Mouse (Mus musculus) adrenal gland, adult (tissue): Measurements from ENCODE around the gene Scn8a.

Experiments
- DNase-seq, 2 experiments: peaks; one replicate each; pipeline ENCODE4 v3.0.0; 2022 to 2023; ENCODE audit warnings: low spot score in 1 of 2; ENCODE audit not compliant: inconsistent age in 2 of 2

The Scn8a gene

DNA sequence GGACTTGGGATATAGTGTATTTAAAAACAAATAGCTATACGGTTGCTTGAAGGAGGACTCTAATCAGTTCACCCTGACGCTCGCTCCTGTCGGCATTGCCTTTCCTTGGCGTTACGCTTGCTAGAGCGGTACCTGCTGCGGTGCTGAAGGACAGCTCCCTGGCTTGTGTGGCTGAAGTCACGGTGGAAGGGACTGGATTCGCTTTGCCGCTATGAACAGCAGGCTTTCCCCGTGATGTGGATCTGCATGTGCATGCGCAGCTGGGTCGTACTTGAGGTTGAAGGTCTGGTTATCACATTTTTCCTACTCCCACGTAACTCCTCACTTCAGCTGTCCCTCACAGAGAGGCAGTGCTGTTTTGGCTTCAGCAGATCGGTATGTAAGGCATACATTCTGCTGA is 3.5 kb downstream of the Scn8a start:
- DNase-seq, result peak; percentile 81 to 92

DNA sequence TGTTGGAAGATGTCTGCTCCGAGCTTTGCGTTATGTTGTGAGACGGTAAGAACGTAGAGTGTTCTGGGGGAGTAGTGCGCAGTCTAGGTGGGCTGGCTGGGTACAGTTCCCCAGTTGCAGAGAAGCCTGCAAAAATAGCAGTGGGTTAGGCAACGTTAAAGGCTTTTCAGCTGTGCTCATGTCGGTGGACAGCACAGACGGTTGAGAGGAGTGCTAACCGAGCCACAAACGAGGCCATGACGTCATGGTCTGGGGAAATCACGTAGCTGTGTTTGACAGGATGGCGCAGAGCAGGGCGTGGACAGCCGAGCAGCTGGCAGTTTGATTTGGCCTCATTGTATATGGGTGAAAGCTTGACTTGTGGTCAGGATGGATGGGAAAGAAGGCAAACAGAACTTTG is 9.4 kb downstream of the Scn8a start:
- DNase-seq, result no peak

DNA sequence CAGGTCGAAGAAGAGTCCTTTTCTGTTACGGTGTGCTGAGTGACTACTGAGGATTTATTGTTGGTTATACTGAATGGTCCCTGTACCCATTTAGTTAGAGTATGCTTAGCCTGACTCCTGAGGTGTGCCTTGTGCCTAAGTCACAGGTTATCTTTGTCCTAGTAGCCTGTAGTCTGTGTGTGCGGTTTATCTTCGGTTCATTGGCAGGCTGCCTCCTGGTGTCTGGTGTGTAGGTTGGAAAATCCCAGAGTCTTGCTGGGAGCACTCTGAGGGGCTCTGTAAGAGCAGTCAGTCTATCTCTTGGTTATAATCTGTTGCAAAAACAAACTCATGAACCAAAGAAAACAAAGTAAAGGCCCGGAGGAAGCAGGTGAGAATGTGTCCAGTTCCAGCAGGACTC is 11.7 kb downstream of the Scn8a start:
- DNase-seq, result no peak

DNA sequence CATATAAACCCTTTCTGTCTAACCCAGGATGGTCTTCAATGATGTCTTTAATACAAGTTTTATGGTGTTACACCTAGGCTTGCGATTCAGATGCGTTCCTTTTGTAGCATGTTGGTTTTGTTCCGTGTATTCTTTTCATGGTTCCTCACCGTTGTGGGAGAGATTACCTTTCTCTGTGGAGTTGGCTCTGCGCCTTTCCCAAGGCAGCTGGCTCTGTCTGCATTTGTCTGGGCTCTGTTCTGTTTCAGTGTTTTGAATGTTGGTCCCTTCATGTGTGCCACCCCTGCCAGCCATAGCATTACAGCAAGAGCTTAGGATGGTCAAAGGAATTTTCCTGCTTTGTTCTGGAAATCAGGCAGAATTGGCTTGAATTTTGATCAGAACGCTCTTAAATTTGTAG is 14.8 kb downstream of the Scn8a start:
- no peak for DNase-seq

DNA sequence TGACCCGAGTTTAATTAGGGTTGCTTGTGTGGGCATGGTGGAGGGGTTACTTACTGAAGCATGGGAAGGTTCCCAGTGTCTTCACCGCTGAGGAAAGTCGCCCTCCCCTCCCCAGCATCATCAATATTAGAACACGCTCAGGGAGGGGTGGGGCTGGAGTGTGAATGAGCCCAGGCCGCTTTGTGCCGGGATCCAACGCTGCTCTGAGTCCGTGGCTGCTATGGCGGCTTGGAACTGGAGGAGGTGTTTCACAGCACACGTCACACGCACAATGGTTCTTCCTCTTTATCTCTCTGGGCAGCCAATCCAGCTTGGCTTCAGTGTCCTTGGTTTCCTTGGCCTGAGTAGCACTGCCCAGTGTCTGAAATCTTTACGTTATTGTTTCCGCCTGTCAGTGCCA is 22.3 kb downstream of the Scn8a start:
- DNase-seq, result no peak

DNA sequence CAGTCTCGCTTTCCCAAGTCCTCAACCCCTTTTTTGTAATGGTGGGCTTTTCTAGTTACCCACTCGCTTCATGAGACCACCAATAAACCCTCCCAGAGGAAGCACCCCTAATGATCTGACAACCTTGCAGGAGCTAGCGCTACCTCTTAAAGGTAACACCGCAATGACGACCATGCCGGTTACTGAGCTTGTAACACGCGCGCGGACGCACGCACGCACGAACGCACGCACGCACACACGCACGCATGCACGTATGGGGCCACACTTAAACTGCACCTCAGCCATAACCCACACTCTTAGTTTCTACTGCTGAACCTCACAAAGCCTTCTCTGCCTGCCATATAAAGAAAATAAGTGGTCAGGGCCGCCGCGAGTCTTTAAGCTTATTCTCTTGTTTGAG is 26.8 kb downstream of the Scn8a start:
- no peak for DNase-seq

DNA sequence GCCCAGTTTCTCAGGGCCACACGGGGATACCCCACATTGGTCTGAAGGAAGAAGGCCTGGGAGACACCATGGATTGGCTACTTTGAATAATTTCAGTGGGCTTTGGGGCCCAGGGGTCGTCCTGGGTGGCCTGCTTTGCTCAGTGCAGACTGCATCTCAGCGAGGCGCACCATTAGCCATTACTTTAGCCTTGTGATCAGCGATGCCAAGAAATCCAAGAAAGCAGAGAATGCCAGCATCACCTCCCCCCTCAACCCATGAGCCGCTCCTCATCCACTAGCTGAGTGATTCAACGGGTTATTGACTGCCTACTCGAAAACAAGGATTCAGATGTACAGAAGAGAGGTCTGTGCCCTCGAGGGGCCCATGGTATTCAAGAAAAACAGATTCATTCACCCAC is 34.2 kb downstream of the Scn8a start:
- no peak for DNase-seq

DNA sequence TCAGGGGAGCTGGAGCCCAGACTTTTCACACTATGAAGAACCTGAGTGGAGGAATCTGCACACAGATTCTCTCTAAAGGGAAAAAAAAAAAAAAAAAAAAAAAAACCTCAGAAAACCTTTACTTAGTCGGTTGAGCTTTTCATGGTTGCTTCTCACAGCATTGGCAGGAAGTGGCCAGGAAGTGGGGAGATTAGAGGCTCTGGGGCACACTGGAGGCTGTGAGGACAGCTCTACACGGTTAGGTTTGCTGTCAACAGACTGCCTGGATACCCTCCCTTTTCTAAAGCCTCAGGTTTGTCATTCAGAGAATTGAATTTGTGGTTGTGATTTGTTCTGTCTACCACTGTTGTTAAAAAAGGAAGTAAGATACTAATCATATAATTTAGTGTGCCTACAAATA is 35.3 kb downstream of the Scn8a start:
- no peak for DNase-seq

DNA sequence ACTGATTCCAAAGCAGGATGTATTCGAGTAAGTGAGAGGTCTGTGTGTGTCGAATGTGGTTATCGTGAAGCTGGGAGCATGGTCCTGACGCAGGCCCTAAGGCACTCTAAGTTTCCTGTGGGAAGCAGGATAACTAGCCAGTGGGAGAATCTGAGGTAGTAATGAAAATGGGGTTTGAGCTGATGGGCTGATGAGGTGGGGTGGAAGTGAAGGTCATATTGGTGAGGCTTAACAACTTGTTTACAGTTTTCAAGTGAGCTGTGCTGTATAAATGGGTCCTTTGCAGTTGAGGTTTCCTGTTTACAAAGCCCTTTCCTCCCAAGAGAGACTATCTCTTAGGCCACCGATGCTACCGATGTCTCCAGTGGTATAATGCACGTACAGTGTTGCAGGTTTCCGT is 36.1 kb downstream of the Scn8a start:
- no peak for DNase-seq

DNA sequence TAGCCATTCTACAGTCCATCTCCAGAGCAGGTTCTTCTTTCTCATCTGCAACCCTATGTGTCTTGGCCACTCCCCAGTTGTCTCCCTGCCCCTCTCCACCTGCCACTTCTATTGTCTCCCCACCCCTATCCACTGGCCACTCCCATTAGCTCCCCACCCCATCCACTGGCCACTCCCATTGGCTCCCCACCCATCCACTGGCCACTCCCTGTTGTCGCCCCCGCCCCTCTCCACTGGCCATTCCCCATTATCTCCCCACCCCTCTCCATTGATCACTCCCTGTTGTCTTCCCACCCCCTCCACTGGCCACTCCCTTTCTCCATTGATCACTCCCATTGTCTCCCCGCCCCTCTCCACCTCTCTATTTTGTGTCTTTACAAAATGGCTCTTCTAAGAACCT is 39.2 kb downstream of the Scn8a start:
- no peak for DNase-seq

DNA sequence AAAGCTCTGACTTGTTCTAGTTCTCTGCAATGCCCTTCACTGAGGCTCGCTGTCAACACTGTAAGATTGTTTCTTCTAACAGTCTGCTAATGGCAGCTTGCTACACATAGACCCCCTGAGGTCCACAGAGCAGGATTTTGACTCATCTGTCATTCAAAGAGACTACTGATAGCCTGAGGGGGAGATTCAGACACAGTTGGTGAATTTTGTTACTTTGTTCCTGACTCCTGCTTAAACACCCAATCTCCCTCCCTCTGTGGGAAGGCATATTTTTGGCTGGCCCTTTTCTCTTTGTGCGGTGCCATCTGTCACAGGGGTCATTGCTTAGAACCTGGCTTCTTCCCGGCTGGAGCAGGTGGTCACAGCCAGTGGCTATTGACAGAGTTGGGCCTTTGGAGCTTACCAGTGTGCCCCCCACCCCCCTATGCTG is 40.1 kb downstream of the Scn8a start:
- no peak for DNase-seq

DNA sequence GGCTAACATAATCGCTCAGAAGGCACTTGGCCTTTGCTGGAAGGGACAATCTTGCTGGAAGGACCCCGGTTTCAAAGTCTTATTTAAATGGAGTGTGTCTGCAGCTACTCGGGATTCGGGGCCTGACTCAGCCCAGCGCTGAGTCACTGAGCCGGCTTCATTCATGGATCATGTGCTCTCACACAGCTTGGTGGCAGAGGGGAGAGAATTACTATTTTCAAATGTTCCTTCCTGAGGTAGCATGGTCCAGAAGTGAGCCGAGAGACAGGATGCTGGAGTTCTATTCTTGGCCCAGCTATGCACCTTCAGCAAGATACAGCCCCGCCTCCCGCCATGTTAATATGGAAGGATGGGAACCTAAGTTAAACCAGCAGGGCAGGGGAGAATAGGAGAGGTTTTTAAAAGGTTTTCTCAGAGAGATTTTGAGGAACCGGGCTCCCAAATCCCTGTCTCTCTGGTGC is 40.8 kb downstream of the Scn8a start:
- DNase-seq, result peak; percentile 43 to 57

DNA sequence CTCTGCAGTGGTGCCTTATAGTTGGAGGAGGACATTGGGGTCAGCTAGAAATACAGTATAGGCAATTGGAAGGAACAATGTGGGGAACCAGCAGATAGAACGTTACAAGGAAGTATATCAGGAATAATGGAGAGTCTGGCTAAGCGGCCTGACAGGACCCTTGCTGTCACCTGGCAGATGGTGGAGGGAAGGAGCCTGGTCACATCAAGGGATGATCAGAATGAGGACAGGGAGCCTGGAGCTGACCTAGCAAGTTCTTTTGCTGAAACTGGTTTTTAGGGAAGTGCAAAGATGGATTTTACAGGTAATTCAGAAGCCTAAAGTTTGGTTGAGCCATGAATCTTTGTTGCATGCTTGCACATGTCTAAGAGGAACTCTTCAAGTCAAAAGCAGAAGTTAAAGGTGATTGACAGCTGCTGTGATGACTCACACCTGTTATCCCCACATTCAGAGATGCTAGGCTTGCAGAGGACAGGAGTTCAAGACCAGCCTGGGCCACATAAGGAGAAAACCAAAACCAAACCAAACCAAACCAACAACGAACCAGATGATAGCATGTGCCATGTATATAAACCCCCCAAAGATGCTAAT is 43.1 kb downstream of the Scn8a start:
- DNase-seq, result no peak

DNA sequence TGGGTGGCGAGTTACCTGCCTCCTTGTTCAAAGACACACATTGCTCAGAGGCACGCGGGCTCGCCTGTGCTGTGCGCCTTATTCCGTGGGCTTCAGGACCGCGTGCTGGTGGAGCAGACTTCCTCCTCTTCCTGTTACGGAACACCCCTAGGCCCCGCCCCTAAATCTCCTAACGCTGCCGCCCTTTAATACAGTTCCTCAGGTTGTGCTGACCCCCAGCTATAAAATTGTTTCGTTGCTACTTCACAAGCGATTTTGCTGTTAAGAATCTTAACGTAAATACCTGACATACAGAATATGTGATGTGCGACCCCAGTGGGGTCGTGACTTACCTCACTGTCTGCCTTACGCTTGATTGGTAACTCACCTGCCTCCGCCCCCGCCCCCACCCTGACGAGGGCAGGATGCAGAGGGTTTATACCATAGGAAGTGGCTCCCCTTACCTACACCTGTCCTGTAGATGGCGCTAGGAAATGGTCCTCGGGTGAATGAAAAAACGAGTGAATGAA is 45.1 kb downstream of the Scn8a start:
- peak; percentile 10 to 48 for DNase-seq

DNA sequence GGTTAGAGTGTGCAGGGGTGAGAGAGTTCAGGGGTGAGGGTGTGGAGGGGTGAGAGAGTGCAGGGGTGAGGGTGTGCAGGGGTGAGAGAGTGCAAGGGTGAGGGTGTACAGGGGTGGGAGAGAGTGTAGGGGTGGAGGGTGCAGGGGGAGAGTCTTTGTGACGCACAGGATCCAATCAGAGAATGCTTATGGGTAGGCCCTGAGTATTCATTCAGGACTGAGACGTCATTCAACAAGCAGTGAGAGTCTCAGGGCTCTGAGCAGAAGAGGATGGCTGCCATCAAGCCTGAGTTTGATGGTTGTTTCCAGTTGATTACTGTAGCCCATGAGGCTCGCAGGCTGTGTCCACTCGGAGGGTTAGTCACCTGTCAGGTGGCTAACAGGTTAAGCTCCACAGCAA is 48.4 kb downstream of the Scn8a start:
- no peak for DNase-seq

DNA sequence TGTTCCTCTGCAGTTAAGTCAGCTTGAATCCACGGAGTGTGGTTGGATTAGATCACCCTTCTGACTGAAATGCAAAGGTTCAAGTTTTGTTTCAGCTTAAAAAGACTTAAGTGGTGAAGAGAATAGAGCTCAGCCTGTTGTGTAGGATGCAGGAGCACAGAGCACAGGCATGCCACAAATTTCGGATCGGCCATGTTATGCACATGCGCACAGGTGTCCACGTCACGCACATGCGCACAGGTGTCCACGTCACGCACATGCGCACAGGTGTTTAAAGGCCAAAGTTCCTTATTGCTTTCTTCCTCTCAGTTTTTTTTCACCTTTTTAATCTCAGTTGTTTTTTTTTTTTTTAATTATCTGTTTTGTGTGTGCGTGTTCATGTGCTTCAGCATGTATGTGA is 52.6 kb downstream of the Scn8a start:
- no peak for DNase-seq

DNA sequence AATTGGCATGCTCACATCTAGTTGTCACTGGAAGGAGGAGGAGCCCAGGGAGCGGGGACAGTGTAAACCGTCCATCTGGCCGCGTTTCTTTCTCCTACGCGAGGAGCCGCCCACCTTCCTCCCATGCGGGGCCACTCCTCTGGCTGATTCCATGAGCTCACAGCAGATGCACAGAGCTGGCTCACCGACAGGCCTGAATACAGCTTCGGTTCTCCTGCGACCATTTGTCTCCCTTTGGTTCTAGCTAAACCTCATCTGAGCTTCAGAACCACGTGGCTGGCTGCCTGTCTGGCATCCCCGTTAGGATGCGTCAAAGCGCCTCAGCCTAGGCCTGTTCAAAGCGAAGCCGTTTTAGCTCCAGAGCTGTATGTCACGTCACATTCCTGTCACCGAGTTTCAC is 53.8 kb downstream of the Scn8a start:
- peak; percentile 45 to 74 for DNase-seq

DNA sequence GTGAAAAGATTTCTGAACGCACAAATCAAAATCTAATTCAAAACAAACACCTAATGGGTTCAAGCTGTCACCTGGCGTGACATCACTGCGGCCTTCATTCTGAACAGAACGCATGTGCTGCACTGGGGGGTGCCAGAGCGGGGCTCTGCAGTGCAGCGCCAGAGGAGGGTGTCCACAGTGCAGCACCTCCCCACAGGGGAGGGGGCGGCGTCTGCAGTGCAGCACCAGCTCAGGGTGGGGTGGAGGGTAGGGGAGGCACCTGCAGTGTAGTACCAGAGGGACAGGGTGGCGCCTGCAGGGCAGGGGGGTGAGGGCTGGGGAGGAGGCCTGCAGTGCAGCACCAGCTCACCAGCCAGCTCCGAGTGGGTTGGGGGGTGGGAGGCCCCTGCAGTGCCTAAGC is 55.3 kb downstream of the Scn8a start:
- DNase-seq, result no peak

DNA sequence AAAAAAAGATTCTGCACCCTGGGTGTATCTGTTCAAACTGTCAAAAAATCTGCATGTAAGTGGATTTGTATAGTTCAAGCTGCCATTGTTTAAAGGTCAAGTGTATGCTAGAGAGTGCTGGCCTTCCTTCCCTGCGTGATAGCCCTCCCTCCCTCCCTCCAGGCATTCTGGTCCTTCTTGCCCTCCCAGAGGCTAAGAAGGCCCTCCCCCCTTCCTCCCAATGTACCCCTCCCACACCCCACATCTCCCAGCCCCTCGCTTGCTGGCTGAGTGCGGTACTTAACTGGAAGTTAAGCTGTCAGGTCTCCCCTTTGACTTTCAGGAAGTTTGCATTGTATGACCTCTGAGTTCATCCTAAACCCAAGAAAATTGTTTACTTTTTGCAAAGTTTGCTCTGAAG is 60.8 kb downstream of the Scn8a start:
- DNase-seq, result no peak

DNA sequence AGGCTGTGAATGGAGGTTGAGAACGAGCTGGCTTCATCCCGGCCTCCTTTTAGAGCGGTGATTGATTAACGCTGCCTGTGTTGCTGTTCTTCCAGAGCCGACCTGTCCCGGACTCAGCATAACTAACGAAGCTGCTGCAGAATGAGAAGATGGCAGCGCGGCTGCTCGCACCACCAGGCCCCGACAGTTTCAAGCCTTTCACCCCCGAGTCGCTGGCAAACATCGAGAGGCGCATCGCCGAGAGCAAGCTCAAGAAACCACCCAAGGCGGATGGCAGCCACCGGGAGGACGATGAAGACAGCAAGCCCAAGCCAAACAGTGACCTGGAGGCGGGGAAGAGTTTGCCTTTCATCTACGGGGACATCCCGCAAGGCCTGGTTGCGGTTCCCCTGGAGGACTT is 66.5 kb downstream of the Scn8a start:
- DNase-seq, result no peak

DNA sequence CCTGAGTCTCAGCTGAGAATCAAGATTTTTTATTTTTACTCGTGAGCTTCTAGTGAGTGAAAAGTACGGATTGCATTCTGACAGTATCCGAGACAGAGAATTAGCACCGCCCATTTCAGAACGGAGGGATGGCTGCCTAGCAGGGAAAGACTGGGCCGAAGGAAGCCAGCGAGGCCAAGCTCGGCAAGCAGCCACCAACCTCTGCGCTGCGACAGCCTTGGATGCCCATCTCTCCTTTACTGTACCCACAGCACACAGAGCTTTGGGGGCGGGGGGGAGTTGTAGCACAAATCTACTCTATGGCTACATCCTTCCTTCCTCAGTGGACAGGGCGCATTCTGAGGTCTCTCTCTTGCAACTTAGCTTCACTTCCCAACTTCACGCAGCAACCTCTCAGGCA is 78.7 kb downstream of the Scn8a start:
- no peak for DNase-seq

DNA sequence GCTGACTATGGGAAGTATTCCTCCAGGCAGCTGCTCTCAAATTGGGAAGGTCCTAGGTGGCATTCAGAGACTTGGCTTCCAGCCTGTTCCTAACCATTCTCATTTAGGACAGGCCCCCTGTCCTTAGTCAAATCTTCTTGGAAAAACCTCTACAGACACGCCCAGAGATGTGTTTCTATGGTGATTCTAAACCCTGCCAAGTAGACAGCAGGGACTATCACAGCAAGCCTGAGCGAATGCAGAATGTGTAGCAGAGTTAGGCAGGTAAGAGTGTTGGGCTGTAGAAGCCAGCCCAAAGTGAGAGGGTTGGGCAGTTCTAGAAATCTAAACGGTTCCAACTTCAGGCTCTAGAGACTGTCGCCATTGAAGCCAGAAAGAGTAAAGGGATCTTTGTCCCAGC is 79.5 kb downstream of the Scn8a start:
- DNase-seq, result no peak

DNA sequence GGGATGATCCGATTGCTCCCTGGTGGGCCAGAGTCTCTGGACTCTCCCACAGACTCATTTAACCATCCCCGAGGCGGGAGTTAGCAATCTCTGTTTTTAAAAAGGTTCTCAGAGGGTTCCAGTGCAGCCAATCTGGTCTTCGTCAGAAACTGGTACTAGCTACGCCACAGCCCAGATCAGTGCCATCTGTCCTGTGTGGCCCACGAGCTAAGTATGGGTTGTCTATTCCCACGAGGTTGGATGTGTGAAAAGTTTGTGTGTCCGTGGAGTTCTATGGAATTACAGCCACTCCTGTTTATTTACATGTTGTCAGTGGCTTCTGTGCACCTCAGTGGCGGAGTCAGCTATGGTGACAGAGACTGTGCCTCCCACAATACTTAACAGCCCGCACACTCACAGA is 81.8 kb downstream of the Scn8a start:
- DNase-seq, result no peak

DNA sequence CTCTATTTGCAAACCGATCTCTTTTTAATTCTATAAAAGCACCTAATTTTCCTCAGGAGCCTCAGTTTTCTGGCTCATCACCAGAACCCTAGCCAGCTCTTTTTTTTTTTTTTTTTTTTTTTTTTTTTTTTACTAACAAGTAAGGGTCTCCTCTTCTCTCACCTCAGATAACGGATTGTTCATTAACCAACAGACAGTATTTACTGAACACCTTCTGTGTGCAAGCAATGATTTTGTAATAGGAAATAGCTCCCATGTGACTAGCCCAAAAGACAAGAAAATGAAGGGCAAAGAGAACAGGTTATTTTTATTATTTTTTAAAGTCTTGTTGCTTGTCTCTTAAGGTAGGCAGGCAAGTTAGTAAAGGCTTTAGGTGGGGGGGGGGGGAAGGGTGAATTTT is 82.6 kb downstream of the Scn8a start:
- DNase-seq, result no peak
